Mouse (Mus musculus) c-Kit-negative CD71-positive TER-119-positive erythroid progenitor cells, embryonic 14.5 days (primary cell): ENCODE data around the gene Dact1.

ENCODE experiments used
- DNase-seq: peaks from one replicate; pipeline ENCODE4 v3.0.0-alpha.2; 2013; ENCODE audit warnings: low read depth, low spot score

The Dact1 gene

DNA sequence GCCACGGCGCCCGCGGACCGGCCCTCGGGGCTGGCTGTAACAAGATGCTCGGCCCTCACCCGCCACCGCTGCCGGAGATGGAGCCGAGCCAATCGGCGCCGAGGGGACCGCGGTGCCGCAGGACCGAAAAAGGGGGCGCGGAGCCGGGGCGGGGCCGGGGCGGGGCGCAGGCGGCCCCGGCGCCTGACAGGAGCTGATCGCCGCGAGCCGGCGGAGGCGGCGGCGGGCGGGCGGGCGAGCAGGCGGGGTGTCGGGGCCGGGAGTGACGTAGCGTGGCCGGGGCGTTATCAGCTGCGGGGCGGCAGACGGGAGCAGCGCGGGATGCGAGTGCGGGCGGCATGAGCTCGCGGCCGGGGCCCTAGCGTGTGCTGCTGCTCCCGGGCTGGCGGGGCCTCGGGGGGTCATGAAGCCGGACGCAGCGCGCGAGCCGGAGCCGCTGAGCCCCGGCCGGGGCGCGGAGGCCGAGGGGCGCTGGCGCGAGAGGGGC lies at the start of gene Dact1:
TSS of gene Dact1 (plus strand) at position 304 of the 487 bp plus-strand sequence.
- DNase-seq, result no peak

GRCm38 (mm10) chr12:71264211-71264610 lies 45.5 kb upstream of the Dact1 start:
- DNase-seq, result no peak

- DNase-seq, result no peak
Measured at GRCm38 (mm10) chr12:71269367-71269766, 40.3 kb upstream of the Dact1 start.

DNA sequence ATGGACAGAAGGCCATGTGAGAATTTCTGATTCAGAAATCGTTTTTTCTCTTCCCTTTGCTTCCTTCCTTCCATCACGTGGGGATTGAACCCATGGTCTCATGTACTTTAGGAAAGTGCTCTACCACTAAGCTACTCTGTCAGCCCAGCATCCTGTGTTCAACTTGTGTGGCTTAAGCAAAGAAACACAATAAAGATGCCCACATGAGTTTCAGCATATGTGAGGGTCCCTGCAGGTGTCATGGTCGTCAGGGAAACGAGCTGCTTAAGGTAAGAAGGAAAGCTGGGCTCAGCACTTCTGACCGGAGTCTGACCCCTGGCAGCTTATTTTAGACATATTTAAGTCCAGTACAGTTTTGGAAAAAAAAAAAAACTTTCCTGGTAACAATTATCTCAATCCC lies 38.6 kb upstream of the Dact1 start:
- no peak for DNase-seq

GRCm38 (mm10) chr12:71274519-71275237 lies 35.0 kb upstream of the Dact1 start:
- peak; percentile 8 for DNase-seq

- no peak for DNase-seq
Measured at GRCm38 (mm10) chr12:71275906-71276595, 33.6 kb upstream of the Dact1 start.

GRCm38 (mm10) chr12:71279521-71280262 lies 30.0 kb upstream of the Dact1 start:
- no peak for DNase-seq

DNA sequence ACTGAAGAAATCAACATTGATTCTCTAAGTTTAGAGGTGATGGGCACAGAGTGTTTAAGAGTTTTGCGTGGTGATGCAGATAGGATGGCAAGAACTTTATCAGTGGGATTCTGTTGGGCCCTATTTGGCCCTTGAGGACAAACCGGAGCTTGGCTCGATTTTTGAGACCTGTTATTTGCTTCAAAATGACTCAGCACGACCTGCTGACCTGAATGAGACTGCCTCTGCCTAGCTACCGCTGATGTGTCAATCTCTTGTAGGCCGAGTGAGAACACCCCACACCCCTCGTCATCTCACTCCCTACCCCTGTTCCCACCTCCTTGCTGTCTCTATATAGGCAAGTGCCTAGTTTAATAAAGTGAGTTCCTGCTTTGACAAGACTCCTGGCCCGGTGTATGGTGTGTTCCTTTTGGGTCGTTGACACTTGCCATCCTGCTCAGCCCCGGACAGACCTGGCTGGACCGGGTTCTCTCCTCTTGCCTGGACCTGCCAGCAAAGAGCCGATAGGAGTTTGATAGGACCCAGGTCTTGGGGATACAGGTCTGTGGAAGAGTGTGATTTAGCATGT lies 28.4 kb upstream of the Dact1 start:
- DNase-seq, result no peak

GRCm38 (mm10) chr12:71285399-71285798 lies 24.3 kb upstream of the Dact1 start:
- DNase-seq, result no peak

DNA sequence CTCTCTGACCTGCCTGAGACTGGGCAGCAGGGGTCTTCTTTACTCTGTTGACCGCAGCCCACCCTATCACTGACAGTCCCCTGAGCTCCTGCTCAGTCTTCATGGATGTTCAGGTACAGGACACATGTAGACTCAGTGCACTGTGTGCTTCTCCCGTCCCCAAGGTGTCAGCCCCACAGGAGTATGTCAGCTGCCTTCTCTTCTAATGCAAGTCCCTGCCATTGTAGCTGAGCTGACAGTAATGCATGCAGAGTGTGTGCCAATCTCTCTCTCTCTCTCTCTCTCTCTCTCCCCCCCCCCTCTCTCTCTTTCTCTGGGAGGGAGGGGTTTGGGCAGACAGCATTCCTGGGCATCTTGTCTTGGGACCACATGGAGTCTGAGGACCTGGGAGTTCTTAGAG lies 19.2 kb upstream of the Dact1 start:
- DNase-seq, result no peak

GRCm38 (mm10) chr12:71293960-71294942 lies 15.4 kb upstream of the Dact1 start:
- DNase-seq, result no peak

DNA sequence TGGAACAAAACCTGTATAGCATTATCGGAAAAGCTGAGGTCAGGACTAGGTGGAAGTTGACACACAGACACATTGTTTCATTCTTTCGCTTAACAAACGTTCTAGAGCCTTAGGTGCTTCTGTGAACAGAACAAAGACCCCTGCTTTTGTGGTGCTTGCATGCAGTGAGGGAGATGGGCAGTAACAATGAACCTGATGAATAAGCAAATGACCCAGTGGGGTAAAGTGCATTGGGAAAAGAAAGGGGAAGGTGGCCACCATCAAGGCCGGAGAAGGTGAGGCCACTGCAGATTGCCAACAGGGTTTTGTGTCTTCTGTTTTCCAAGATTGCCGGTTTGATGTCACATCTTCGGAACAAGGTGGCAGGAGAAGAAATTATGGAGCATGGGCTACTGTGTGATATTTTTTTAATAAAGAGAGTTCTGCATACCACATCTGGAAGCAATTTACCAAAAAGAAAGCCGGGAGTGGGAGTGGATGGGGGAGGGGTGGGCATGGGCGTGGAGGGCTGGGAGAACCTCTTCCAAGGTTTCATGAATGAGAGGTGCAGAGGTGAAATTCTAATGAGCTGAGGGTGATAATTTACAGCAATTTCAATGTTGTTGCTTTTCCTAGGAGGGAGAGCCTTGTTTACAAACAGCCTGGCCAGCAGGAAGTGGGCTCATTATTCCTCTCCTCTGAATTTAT lies 12.7 kb upstream of the Dact1 start:
- DNase-seq, result no peak

GRCm38 (mm10) chr12:71310068-71310931 lies 616 bp downstream of the Dact1 start:
- DNase-seq, result no peak

- DNase-seq, result no peak
Measured at GRCm38 (mm10) chr12:71311237-71311887, 1.7 kb downstream of the Dact1 start.

- DNase-seq, result no peak
Measured at GRCm38 (mm10) chr12:71318239-71318638, 8.6 kb downstream of the Dact1 start.

GRCm38 (mm10) chr12:71319536-71319935 lies 9.9 kb downstream of the Dact1 start:
- no peak for DNase-seq

DNA sequence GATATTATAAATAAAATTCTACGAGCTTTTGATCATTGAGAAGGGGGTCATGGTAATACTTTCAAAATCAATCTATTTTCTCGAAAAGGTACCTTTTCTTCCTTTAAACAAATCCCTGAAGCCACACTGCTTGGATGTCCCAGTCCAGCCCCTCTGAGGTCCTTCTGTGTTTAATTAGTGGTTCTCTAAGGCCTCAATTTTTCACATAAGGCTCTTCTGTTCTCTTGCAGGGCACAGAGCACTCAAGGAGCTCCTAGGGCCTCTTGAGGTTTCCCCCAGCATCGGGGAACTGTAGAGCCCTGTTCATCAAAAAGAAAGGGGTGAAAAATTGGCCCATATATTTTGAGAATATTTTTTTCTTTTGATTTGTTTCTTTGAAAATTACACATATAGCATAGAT lies 23.0 kb downstream of the Dact1 start:
- no peak for DNase-seq

- DNase-seq, result no peak
Measured at GRCm38 (mm10) chr12:71333561-71333960, 23.9 kb downstream of the Dact1 start.
